Mouse (Mus musculus): ENCODE results near the gene Gm42878.
"Not testable (repeated sequence)": the region's sequence is repeated elsewhere in the genome, so short reads cannot be mapped to it uniquely, and the experiment has no call there.

Gm42878 gene

GRCm38 (mm10) chr5:121566035-121566681 lies 20.9 kb upstream of the Gm42878 start:
- ATAC-seq (ENCODE audit: insufficient number of reproducible peaks, low FRiP score, low TSS enrichment), result no peak

GRCm38 (mm10) chr5:121564468-121564895 lies 19.2 kb upstream of the Gm42878 start:
- ATAC-seq (ENCODE audit: insufficient number of reproducible peaks, low FRiP score, low TSS enrichment), result no peak

- no peak for ATAC-seq (ENCODE audit: insufficient number of reproducible peaks, low FRiP score, low TSS enrichment)
Measured at GRCm38 (mm10) chr5:121562436-121562835, 17.2 kb upstream of the Gm42878 start.

- ATAC-seq (ENCODE audit: insufficient number of reproducible peaks, low FRiP score, low TSS enrichment), result no peak
Measured at GRCm38 (mm10) chr5:121549196-121549595, 3.9 kb upstream of the Gm42878 start.

GRCm38 (mm10) chr5:121547084-121547483 lies 1.8 kb upstream of the Gm42878 start:
- ATAC-seq (ENCODE audit: insufficient number of reproducible peaks, low FRiP score, low TSS enrichment), result no peak

GRCm38 (mm10) chr5:121546530-121546895 lies 1.2 kb upstream of the Gm42878 start:
- no peak for ATAC-seq (ENCODE audit: insufficient number of reproducible peaks, low FRiP score, low TSS enrichment)

- peak; percentile 91 for ATAC-seq (ENCODE audit: insufficient number of reproducible peaks, low FRiP score, low TSS enrichment)
Measured at GRCm38 (mm10) chr5:121545793-121546529, 679 bp upstream of the Gm42878 start, which contains the start of gene Mapkapk5. Mapkapk5 (minus strand) TSS chr5:121545905.

- ATAC-seq (ENCODE audit: insufficient number of reproducible peaks, low FRiP score, low TSS enrichment), result no peak
Measured at GRCm38 (mm10) chr5:121543370-121543769, 1.9 kb downstream of the Gm42878 start.

- ATAC-seq (ENCODE audit: insufficient number of reproducible peaks, low FRiP score, low TSS enrichment), result no peak
Measured at GRCm38 (mm10) chr5:121541235-121541634, 4.0 kb downstream of the Gm42878 start.

- ATAC-seq (ENCODE audit: insufficient number of reproducible peaks, low FRiP score, low TSS enrichment), result no peak
Measured at GRCm38 (mm10) chr5:121540066-121540465, 5.2 kb downstream of the Gm42878 start.

- no peak for ATAC-seq (ENCODE audit: insufficient number of reproducible peaks, low FRiP score, low TSS enrichment)
Measured at GRCm38 (mm10) chr5:121537588-121537987, 7.7 kb downstream of the Gm42878 start.

- ATAC-seq (ENCODE audit: insufficient number of reproducible peaks, low FRiP score, low TSS enrichment), result no peak
Measured at GRCm38 (mm10) chr5:121536921-121537555, 8.2 kb downstream of the Gm42878 start.

GRCm38 (mm10) chr5:121535116-121535515 lies 10.2 kb downstream of the Gm42878 start:
- no peak for ATAC-seq (ENCODE audit: insufficient number of reproducible peaks, low FRiP score, low TSS enrichment)

GRCm38 (mm10) chr5:121534521-121534920 lies 10.8 kb downstream of the Gm42878 start:
- no peak for ATAC-seq (ENCODE audit: insufficient number of reproducible peaks, low FRiP score, low TSS enrichment)

- ATAC-seq (ENCODE audit: insufficient number of reproducible peaks, low FRiP score, low TSS enrichment), result no peak
Measured at GRCm38 (mm10) chr5:121526961-121527360, 18.3 kb downstream of the Gm42878 start.

- ATAC-seq (ENCODE audit: insufficient number of reproducible peaks, low FRiP score, low TSS enrichment), result no peak
Measured at GRCm38 (mm10) chr5:121526526-121526925, 18.8 kb downstream of the Gm42878 start.

GRCm38 (mm10) chr5:121525774-121526450 lies 19.4 kb downstream of the Gm42878 start:
- no peak for ATAC-seq (ENCODE audit: insufficient number of reproducible peaks, low FRiP score, low TSS enrichment)

GRCm38 (mm10) chr5:121519758-121520157 lies 25.5 kb downstream of the Gm42878 start:
- not testable (repeated sequence) for ATAC-seq (ENCODE audit: insufficient number of reproducible peaks, low FRiP score, low TSS enrichment)

- ATAC-seq (ENCODE audit: insufficient number of reproducible peaks, low FRiP score, low TSS enrichment), result no peak
Measured at GRCm38 (mm10) chr5:121518983-121519382, 26.3 kb downstream of the Gm42878 start.

- no peak for ATAC-seq (ENCODE audit: insufficient number of reproducible peaks, low FRiP score, low TSS enrichment)
Measured at GRCm38 (mm10) chr5:121510009-121510408, 35.3 kb downstream of the Gm42878 start.

- ATAC-seq (ENCODE audit: insufficient number of reproducible peaks, low FRiP score, low TSS enrichment), result no peak
Measured at GRCm38 (mm10) chr5:121506846-121507245, 38.4 kb downstream of the Gm42878 start.
